Mouse (Mus musculus): Measurements from ENCODE around the gene Gm43951.

DNA sequence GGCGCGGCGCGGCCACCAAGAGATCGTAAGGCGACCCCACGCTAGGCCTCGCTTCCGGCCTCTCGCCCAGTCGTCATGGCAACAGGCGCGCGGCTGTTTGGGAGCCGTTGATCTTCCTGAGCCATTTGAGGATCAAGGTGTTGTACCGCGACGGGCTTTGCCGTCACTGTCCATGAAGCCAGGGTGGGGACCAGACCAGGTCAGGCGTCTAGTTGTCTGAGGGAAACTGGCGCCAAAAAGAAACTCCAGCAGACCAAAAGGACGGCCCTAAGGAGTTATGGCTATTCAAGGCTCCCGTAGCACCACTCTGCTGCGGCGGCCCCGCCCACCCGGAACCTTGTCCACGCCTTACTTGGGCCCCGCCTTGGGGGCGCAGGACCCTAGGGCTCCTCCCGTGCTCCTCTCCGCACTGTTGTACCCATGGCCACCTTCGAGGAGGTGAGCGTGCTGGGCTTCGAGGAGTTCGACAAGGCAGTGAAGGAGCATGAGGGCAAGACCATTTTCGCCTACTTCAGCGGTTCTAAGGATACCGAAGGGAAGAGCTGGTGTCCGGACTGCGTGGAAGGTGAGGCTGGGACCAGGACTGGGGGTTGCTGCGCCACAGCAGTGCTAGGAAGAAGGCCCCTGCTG is 679 bp upstream of the Gm43951 start, which contains the start of the genes 4933427D14Rik and Txndc17:
- TF ChIP-seq POLR2A (IDR thresholded peaks at IDR 0.05; ENCODE audit: borderline replicate concordance, extremely low read depth, low read depth, low read length) (peak; percentile 84; the same call in 1 of the 2 replicates), CTCF (IDR thresholded peaks at IDR 0.05; ENCODE audit: insufficient read depth, low read length) (no peak)
